Mouse (Mus musculus) forebrain, embryonic 10.5 days (tissue): ENCODE results near the gene Nefh. TPM values are rescaled to one million over a fixed set of nuclear protein-coding genes. Genes with fewer than 3 reads are reported as not detected.

Experiments
- DNase-seq: peaks from one replicate; pipeline ENCODE4 v3.0.0-alpha.2; 2017; ENCODE audit warnings: low spot score; ENCODE audit errors: extremely low spot score
- H3K27ac ChIP-seq: fragments of 300-500 bp; sonication (generic); 2 replicates; pipeline ENCODE4 v1.5.1; 2016; ENCODE audit warnings: mild to moderate bottlenecking
- H3K27me3 ChIP-seq: fragments of 300-500 bp; sonication (generic); 2 replicates; pipeline ENCODE4 v1.6.1; 2016; ENCODE audit warnings: mild to moderate bottlenecking; ENCODE audit not compliant: poor library complexity, severe bottlenecking
- H3K36me3 ChIP-seq: fragments of 300-500 bp; sonication (generic); replicated peaks from 2 replicates; pipeline ENCODE4 v1.6.1; 2016; ENCODE audit warnings: mild to moderate bottlenecking, moderate library complexity
- H3K4me1 ChIP-seq: fragments of 300-500 bp; sonication (generic); 2 replicates; pipeline ENCODE4 v1.6.1; 2016
- H3K4me3 ChIP-seq: fragments of 300-500 bp; sonication (generic); 2 replicates; pipeline ENCODE4 v1.5.1; 2016; ENCODE audit warnings: mild to moderate bottlenecking, moderate library complexity
- H3K9me3 ChIP-seq: fragments of 300-500 bp; sonication (generic); 2 replicates; pipeline ENCODE4 v1.6.1; 2016; ENCODE audit warnings: mild to moderate bottlenecking, moderate library complexity
- WGBS: fragments of 180-500 bp; shearing (Covaris S2); methylation state at CpG from one replicate; pipeline ENCODE4 v1.1.7; 2016; 5-methylcytosine and 5-hydroxymethylcytosine counted together
- polyA plus RNA-seq: library from polyadenylated mRNA; unstranded; fragments of >200 nt; fragmentation: Nextera tagmentation; extraction: Ambion mirVana; gene quantifications from 2 replicates; pipeline ENCODE4 v1.2.1, GENCODE M21; 2016

The Nefh gene
- polyA plus RNA-seq, 1 experiment from 2014 or later: 0.11 TPM

DNA sequence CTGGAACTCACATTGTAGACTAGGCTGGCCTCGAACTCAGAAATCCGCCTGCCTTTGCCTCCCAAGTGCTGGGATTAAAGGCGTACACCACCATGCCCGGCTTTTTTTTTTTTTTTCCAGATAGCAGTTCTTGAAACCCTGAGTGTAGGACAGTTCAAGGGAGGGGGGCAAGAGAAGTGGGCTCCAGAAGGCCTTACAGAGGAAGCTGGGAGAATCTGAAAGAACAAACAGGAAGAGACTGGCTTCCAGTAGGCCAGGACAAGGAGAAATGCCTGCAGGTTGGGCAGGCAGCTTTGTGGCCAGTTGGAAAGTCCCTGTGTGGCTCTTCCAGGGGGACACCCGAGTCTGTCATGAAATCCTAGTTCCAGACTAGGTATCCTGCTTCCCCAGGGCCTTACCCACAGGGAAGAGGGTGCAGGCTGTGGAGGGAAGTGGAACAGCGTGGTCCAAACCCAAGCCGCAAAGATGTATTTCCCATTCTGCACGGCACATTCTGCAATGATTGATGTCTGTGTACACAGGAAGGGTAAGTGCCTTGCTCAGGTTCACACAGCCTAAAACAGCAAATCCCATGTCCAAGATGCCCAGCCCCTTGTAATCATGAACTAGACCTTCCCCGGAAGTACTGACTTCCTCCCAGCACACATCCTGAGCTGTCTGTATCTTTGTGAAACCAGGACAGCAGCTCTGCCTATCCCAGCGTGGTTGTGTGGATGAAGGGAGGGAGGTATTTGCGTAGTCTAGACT lies 26.7 kb upstream of the Nefh start:
- Histone ChIP-seq H3K9me3 (no peaks in the 10 kb centered on the region), H3K27me3 (peaks cover 12% of the 10 kb centered on the region), H3K27ac (no peak overlapping the region), H3K4me1 (peaks cover 6% of the 10 kb centered on the region), H3K4me3 (no peak overlapping the region), H3K36me3 (no peaks in the 10 kb centered on the region)
- no peak for DNase-seq
- WGBS: 81% methylated on average over 11 of the region's 11 CpGs

DNA sequence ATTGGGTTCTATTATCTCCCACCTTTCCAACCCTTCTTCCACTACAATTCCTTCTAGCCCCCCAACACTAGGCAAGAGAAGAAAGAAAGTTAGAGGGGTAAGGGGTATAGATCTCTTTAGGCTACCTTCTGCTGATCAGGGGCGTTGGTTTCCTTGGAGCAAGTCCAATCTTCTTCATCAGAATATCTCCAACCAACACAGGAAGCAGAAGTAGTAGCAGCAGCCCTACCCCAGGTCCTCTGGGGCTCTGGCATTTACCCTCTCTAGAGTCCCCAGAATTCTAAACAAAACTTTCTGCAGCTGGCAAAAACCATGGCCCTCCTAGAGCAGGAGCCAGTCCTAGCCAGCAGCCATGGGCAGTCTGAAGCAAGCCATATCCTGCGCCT lies 26.0 kb upstream of the Nefh start:
- no peak for DNase-seq
- WGBS: 90% methylated on average over 2 of the region's 2 CpGs
- Histone ChIP-seq H3K27ac (no peak overlapping the region), H3K4me3 (no peak overlapping the region), H3K36me3 (no peaks in the 10 kb centered on the region), H3K4me1 (peaks cover 6% of the 10 kb centered on the region), H3K27me3 (peaks cover 12% of the 10 kb centered on the region), H3K9me3 (no peaks in the 10 kb centered on the region)

DNA sequence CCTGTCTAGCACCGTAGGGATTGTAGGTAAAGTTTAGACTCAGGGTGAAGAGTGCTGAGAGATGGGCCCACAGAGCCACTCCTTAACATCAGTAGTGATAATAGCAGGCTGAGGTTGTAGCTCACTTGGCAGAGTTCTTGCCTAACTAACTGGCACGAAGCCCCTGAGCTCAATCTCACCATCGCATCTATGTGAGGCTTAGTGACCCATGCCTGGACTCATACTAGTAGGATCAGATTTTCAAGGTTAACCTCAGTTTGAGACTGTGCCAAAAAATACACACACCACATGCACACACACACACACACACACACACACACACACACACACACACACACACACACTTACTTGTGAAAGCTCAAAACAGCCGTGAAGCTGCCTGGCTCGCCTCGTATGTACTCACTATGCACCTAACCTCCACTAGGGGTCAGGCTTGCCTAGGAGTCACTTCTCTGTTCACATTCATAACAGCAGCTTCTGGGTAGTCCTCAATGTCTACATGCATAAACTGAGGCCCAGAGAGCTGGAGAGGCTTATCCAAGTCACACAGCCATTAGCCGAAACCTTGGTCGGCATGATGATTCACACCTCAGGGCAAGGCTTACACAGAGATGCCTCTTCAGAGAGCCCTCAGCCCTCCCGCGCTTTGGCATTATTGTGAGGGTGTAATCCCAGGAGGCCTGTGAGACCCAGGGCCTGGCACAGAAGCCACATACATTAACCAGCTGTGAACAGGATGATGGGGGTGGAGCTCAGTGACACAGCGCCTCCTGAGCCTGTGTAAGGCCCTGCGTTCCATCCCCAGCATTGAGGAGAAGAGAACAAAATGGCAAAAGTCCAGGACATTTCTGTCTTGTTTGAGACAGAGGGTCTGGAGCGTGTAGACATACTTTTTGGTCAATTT lies 25.4 kb upstream of the Nefh start:
- peaks cover 6% of the 10 kb centered on the region for H3K4me1 ChIP-seq
- DNase-seq: peak; percentile 53
- H3K27ac ChIP-seq: no peak overlapping the region
- WGBS: 68% methylated on average over 13 of the region's 13 CpGs
- H3K36me3 ChIP-seq: no peaks in the 10 kb centered on the region
- H3K4me3 ChIP-seq: no peak overlapping the region
- H3K9me3 ChIP-seq: no peaks in the 10 kb centered on the region
- H3K27me3 ChIP-seq: peaks cover 12% of the 10 kb centered on the region

DNA sequence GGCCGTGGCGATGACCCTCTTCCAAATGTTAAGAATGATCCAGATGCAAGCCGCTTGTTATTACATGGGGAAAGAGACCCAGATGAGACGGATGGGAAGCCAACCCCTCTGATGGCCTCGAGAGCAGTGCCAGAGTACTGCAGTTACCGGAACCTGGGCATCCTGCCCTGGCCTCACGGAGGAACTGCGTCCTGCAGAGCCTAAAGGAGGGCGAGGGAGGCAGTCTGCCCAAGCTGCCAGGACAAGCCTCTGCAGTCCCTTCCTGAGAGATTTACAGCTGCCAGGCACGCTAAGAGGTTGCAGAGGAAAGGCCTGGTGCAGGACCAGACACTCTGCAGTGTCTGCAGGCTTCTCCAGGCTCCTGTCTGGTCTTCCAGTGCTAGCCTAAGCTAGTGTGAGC lies 20.5 kb upstream of the Nefh start:
- Histone ChIP-seq H3K36me3 (no peaks in the 10 kb centered on the region), H3K4me3 (no peak overlapping the region), H3K27me3 (no peaks in the 10 kb centered on the region), H3K4me1 (no peaks in the 10 kb centered on the region), H3K9me3 (no peaks in the 10 kb centered on the region), H3K27ac (no peak overlapping the region)
- DNase-seq: no peak
- WGBS: 81% methylated on average over 10 of the region's 10 CpGs

DNA sequence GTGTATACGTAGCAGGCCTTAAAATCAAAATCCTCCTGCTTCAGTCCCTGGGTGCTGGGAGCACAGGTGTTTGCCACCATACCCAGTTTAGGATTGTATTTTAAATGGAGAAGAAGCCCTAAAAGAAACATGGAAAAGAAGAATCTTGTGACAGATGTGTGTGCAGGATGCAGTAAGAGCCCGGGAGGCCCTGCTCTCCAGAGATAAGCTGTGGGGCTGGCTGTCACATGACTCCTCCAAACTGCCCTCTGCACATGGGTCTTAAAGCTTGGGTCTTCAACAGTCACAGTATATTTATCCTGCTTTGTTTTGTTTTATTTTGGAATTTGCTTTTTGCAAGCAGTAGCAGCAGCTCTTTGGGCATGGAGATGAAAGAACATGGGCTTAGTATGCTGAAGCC lies 19.7 kb upstream of the Nefh start:
- Histone ChIP-seq H3K27ac (no peak overlapping the region), H3K36me3 (no peaks in the 10 kb centered on the region), H3K4me1 (no peaks in the 10 kb centered on the region), H3K9me3 (no peaks in the 10 kb centered on the region), H3K4me3 (no peak overlapping the region), H3K27me3 (no peaks in the 10 kb centered on the region)
- no peak for DNase-seq
- 79% methylated on average over 2 of the region's 2 CpGs for WGBS

DNA sequence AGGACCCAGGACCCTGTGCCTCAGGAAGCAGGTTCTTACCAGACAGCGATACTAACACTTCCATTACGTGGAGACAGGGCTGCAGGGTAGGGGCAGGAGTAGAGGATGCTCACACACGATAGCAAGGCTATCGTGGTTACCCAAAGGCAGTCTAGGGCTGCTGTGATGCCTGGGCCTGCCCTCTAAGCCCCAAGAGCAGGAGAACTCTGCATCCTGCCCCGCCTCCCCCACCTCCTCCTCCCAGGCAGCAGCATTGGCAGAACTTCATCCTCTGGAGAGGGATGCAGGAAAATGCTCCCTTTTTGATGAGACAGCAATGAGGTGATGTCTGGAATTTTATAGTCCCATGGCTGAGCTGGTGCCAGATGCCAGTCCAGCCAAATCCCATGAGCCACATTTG lies 19.0 kb upstream of the Nefh start:
- Histone ChIP-seq H3K27ac (no peak overlapping the region), H3K9me3 (no peaks in the 10 kb centered on the region), H3K4me3 (no peak overlapping the region), H3K4me1 (no peaks in the 10 kb centered on the region), H3K36me3 (no peaks in the 10 kb centered on the region), H3K27me3 (no peaks in the 10 kb centered on the region)
- DNase-seq: no peak
- WGBS: 68% methylated on average over 5 of the region's 5 CpGs

DNA sequence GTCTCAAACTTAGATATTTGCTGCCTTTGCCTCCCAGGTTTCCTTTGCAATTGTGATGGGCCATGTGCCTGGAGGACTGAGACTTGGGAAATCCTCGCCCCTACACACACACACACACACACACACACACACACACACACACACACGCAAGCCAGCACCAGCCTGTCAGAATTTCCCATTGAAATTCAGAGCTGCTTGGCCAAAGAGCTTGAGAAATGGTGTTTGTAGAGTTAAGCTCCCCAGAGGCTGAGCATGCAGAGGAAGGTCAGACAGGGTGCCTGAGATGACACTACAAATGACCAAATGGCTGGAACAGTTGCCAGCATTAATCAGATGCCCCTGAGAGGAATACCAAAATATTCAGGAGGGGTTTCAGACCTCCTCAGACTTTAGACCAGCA lies 18.5 kb upstream of the Nefh start:
- H3K4me3 ChIP-seq: no peak overlapping the region
- H3K27me3 ChIP-seq: no peaks in the 10 kb centered on the region
- DNase-seq: no peak
- no peaks in the 10 kb centered on the region for H3K36me3 ChIP-seq
- H3K4me1 ChIP-seq: no peaks in the 10 kb centered on the region
- H3K9me3 ChIP-seq: no peaks in the 10 kb centered on the region
- 84% methylated on average over 2 of the region's 2 CpGs for WGBS
- H3K27ac ChIP-seq: no peak overlapping the region

DNA sequence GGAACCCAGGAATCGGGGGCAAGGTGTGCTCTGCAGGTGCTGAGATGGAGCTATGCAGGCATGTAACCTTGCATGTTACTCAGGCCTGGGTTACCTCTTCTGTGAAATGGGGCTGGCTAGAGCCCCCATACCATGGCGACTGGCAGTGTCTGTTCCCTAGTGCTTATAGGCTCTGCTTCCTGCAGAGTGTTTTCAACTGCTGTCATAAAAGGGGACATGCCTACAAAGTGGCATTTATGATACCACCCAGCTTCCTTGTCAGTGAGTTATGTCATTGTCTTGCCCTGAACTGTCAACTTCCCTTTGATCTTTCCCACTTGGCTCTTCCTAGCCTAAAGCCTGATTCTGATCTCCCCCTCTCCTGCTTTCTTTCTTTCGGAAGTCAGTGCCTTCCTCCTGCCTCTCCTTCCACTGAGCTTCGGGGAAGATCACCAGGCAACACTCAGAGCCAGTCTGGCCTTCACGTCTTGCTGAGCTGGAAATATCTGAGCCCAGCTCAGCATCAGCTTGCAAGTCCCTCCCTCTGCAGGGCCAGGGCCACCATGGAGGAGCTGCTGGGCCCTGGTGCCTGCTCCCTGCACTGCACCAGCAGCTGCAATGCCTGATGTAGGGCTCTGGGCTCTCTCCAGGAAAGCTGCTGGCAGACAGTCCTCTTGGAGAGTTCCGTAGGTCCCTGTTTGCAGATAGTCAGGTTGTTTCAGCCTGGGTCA lies 15.4 kb upstream of the Nefh start:
- Histone ChIP-seq H3K27ac (no peak overlapping the region), H3K27me3 (no peaks in the 10 kb centered on the region), H3K4me3 (no peak overlapping the region), H3K9me3 (no peaks in the 10 kb centered on the region), H3K36me3 (no peaks in the 10 kb centered on the region), H3K4me1 (no peaks in the 10 kb centered on the region)
- no peak for DNase-seq
- WGBS: 68% methylated on average over 6 of the region's 6 CpGs

DNA sequence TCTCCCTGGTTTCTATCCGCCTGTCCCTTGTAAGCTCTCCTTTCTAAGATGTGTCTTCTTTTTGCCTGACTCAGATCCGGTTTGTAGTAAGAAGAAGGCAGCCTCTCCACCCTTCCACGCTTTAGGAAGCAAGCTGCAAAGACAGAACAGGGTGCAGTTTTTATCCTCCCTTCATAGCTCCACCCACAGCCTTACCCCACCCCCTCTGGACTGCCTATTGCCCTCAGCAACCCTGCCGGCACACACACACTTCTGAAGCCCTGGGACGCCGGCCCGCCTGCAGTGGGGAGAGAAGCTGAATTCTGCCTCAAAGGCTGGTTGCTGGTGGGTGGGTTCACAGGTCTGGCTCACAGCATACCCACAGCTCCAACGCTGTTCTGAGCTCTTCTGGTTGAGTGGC lies 6.1 kb upstream of the Nefh start:
- no peaks in the 10 kb centered on the region for H3K36me3 ChIP-seq
- H3K27me3 ChIP-seq: peaks cover 58% of the 10 kb centered on the region
- no peak for DNase-seq
- H3K4me3 ChIP-seq: peak overlapping the region; percentile 10; the same call in 1 of the 2 replicates
- peaks cover 13% of the 10 kb centered on the region for H3K4me1 ChIP-seq
- H3K27ac ChIP-seq: no peak overlapping the region
- no peaks in the 10 kb centered on the region for H3K9me3 ChIP-seq
- WGBS: under 1% methylated on average over 8 of the region's 8 CpGs

DNA sequence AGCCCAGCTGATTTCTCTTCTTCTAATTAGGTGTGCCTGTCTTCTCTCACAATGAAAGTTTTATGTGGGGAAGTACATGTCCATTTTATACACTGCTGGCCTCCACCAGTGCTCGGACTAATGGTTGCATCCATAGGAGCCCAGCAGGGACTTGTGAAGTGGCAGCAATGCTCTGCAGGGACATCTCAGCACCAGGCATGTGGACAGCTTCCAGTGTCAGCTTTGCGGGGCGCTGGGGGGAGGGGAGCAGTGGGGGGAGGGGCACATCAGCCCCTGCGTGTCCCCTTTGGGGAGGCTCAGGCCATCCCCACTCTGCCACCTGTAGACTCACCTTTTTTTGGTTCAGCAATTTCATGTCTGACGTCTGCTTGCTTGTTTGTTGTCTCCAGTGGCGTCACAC lies 5.5 kb upstream of the Nefh start:
- Histone ChIP-seq H3K27ac (no peak overlapping the region), H3K9me3 (no peaks in the 10 kb centered on the region), H3K4me1 (peaks cover 13% of the 10 kb centered on the region), H3K4me3 (0 out of 2 replicates have a peak overlapping the region, but pooled peaks have one; percentile 10), H3K27me3 (peaks cover 63% of the 10 kb centered on the region), H3K36me3 (no peaks in the 10 kb centered on the region)
- WGBS: 7% methylated on average over 6 of the region's 6 CpGs
- DNase-seq: no peak

DNA sequence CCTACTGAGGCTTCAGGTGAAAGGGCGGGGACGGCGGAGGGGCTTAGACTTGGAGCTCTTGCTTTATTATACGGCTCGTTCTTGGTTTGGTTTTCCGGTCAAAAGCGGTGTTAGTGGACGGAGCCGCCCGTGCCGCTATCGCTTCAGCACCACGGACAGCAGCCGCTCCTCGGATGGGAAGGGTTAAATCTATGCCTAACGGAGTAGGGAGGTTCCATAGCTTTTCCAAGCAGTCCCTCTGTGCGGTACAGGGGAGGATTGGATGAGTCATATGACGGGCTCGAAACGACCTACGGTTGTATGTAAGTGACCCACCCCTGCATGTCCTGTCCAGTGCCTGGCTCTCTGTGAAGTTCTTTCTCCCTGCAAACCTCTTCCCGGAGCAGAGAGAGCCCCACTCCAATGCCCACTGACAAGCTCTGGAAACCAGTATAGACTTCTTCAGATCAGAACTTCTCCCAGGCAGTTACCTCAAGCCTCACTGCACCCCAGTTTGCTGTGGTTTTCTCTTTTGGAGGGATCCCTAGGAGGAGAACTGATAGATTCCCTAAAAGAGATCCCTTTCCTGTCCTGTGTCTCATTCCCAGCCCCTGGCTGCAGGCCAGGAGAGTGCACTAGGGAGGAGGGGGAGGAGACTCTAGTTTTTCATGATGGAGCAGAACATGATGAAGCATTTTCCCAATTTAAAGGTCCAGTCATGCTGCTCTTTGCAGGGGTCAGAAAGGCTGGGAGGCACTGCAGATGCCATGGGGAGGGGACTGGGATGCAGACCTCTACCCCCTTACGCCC lies 1.6 kb upstream of the Nefh start:
- peaks cover 99% of the 10 kb centered on the region for H3K27me3 ChIP-seq
- no peaks in the 10 kb centered on the region for H3K36me3 ChIP-seq
- no peak overlapping the region for H3K27ac ChIP-seq
- H3K4me3 ChIP-seq: no peak overlapping the region
- peaks cover 33% of the 10 kb centered on the region for H3K4me1 ChIP-seq
- no peaks in the 10 kb centered on the region for H3K9me3 ChIP-seq
- 6% methylated on average over 23 of the region's 23 CpGs for WGBS
- DNase-seq: peak; percentile 83

DNA sequence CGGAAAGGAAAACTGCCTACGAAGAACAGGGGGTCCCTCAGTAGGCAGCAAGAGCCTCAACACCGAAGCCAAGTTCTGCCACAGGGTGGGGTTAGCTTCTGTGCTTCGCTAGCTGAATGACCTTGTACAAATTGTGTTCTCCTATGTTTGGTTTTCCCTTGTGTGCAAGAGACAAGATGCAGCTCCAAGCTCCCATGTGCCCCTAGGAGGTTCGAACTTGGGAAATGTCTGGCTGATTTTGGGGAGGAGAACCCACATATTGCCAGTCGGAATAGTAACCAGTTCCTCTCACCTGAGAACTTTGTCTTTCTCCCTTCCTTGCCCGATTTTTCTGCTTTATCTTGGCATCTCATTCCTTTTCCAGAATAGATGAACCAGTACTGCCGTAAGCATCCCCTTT lies 928 bp upstream of the Nefh start:
- H3K27ac ChIP-seq: no peak overlapping the region
- H3K36me3 ChIP-seq: no peaks in the 10 kb centered on the region
- peaks cover 28% of the 10 kb centered on the region for H3K4me1 ChIP-seq
- 35% methylated on average over 8 of the region's 8 CpGs for WGBS
- peaks cover 100% of the 10 kb centered on the region for H3K27me3 ChIP-seq
- H3K9me3 ChIP-seq: no peaks in the 10 kb centered on the region
- no peak overlapping the region for H3K4me3 ChIP-seq
- no peak for DNase-seq
